Mouse (Mus musculus) ES-E14 (cell line): ENCODE measurements around the gene Pcsk7.

Experiments used
- CHD2 ChIP-seq: IDR thresholded peaks from 2 replicates; pipeline ENCODE4 v1.6.1; 2014; ENCODE audit warnings: mild to moderate bottlenecking, low read depth, low read length, inconsistent platforms
- MAFK ChIP-seq: IDR thresholded peaks from 2 replicates; pipeline ENCODE4 v1.6.1; 2014; ENCODE audit warnings: mild to moderate bottlenecking, low read depth, low read length, inconsistent platforms; ENCODE audit not compliant: insufficient read depth
- ZC3H11A ChIP-seq: IDR thresholded peaks from 2 replicates; pipeline ENCODE4 v1.6.1; 2012; ENCODE audit warnings: low read depth, mild to moderate bottlenecking, inconsistent platforms, low read length, borderline replicate concordance

GRCm38 (mm10) chr9:45911673-45912072 is 5.4 kb downstream of the Pcsk7 start:
- TF ChIP-seq ZC3H11A = no peak; the same call in 1 of the 2 replicates
- no peak for TF ChIP-seq MAFK
- TF ChIP-seq CHD2 = no peak
